Mouse (Mus musculus): ENCODE measurements around the gene Lrrtm3. TPM values are rescaled to one million over a fixed set of nuclear protein-coding genes. Genes with fewer than 3 reads are reported as not detected.

The Lrrtm3 gene
- total and polyA plus RNA-seq, 3 experiments = not detected

GRCm38 (mm10) chr10:64096532-64096931, 6.5 kb upstream of the Lrrtm3 start:
- H3K4me2 ChIP-seq (ENCODE audit: insufficient read depth, low read depth, poor library complexity, severe bottlenecking) = no peak overlapping the region
- peaks cover 41% of the 10 kb centered on the region for H3K9me3 ChIP-seq (replicated peaks; ENCODE audit: low read length)
- no peak overlapping the region for H3K4me3 ChIP-seq (replicated peaks in 1 of 3; ENCODE audit: low read depth in 2 of 3, low read length in 2 of 3, poor library complexity in 1 of 3)
- no peaks in the 10 kb centered on the region for H3K36me3 ChIP-seq (replicated peaks in 1 of 2; ENCODE audit: control insufficient read depth in 1 of 2, insufficient read depth in 1 of 2, low read length in 1 of 2)
- no peak for DNase-seq (ENCODE audit: extremely low read depth)
- no peak overlapping the region for H3K27ac ChIP-seq (ENCODE audit: insufficient read depth, low read depth)
- H3K9ac ChIP-seq (ENCODE audit: insufficient read depth, low read depth) = no peak overlapping the region
- no peaks in the 10 kb centered on the region for H3K4me1 ChIP-seq (ENCODE audit: control insufficient read depth in 1 of 2, insufficient read depth in 2 of 2)
- in situ Hi-C loops (cut with MboI; ENCODE audit: low pct_ligation_motif_present, low pct_unique_long_range_greater_than_20kb, low sequenced_read_pairs) (no loop called here), dilution Hi-C loops (cut with MboI; ENCODE audit: extremely low pct_ligation_motif_present, extremely low pct_unique_long_range_greater_than_20kb, low sequenced_read_pairs) (no loop called here)
- TF ChIP-seq JUND (conservative IDR thresholded peaks at IDR 0.05; ENCODE audit: low read depth, low read length) = no peak
- no peaks in the 10 kb centered on the region for H3K79me2 ChIP-seq (replicated peaks; ENCODE audit: control insufficient read depth, extremely low read depth, insufficient read depth, poor library complexity, severe bottlenecking)
- no peaks in the 10 kb centered on the region for H3K27me3 ChIP-seq (replicated peaks)

GRCm38 (mm10) chr10:64088774-64089460, 1.2 kb downstream of the Lrrtm3 start:
- in situ Hi-C loops (cut with MboI; ENCODE audit: low pct_ligation_motif_present, low pct_unique_long_range_greater_than_20kb, low sequenced_read_pairs) = no loop called here
- H3K9me3 ChIP-seq (replicated peaks; ENCODE audit: low read length) = peaks cover 59% of the 10 kb centered on the region
- TF ChIP-seq ZC3H11A (IDR thresholded peaks at IDR 0.05; ENCODE audit: low read depth, low read length) (no peak), E2F4 (IDR thresholded peaks at IDR 0.05; ENCODE audit: insufficient replicate concordance, low read depth, low read length) (no peak), HCFC1 (IDR thresholded peaks at IDR 0.05; ENCODE audit: low read depth, low read length) (no peak), MXI1 (IDR thresholded peaks at IDR 0.05; ENCODE audit: low read depth, low read length) (no peak), MAX (IDR thresholded peaks at IDR 0.05; ENCODE audit: low read length) (no peak), POLR2AphosphoS2 (IDR thresholded peaks at IDR 0.05; ENCODE audit: low read depth, low read length) (no peak), JUND (conservative IDR thresholded peaks at IDR 0.05; ENCODE audit: low read depth, low read length) (no peak), CTCF (conservative IDR thresholded peaks at IDR 0.05 in 1 of 2, IDR thresholded peaks at IDR 0.05 in 1 of 2; ENCODE audit: low read depth in 2 of 2, low read length in 2 of 2) (no peak), UBTF (IDR thresholded peaks at IDR 0.05; ENCODE audit: low read depth, low read length) (no peak), GABPA (IDR thresholded peaks at IDR 0.05; ENCODE audit: insufficient replicate concordance, low read depth, low read length) (no peak), EP300 (IDR thresholded peaks at IDR 0.05; ENCODE audit: low read length) (no peak), MYC (IDR thresholded peaks at IDR 0.05; ENCODE audit: low read depth, low read length) (no peak), ELF1 (IDR thresholded peaks at IDR 0.05; ENCODE audit: low read depth, low read length) (no peak)
- no peaks in the 10 kb centered on the region for H3K4me1 ChIP-seq (ENCODE audit: control insufficient read depth in 1 of 2, insufficient read depth in 2 of 2)
- H3K4me3 ChIP-seq (replicated peaks in 1 of 3; ENCODE audit: low read depth in 2 of 3, low read length in 2 of 3, poor library complexity in 1 of 3) = no peak overlapping the region
- H3K9ac ChIP-seq (ENCODE audit: insufficient read depth, low read depth) = no peak overlapping the region
- H3K4me2 ChIP-seq (ENCODE audit: insufficient read depth, low read depth, poor library complexity, severe bottlenecking) = no peak overlapping the region
- dilution Hi-C loops (cut with MboI; ENCODE audit: extremely low pct_ligation_motif_present, extremely low pct_unique_long_range_greater_than_20kb, low sequenced_read_pairs) = no loop called here
- H3K79me2 ChIP-seq (replicated peaks; ENCODE audit: control insufficient read depth, extremely low read depth, insufficient read depth, poor library complexity, severe bottlenecking) = no peaks in the 10 kb centered on the region
- no peak for DNase-seq (ENCODE audit: extremely low read depth)
- no peaks in the 10 kb centered on the region for H3K27me3 ChIP-seq (replicated peaks)
- H3K27ac ChIP-seq (ENCODE audit: insufficient read depth, low read depth) = no peak overlapping the region
- no peaks in the 10 kb centered on the region for H3K36me3 ChIP-seq (replicated peaks in 1 of 2; ENCODE audit: control insufficient read depth in 1 of 2, insufficient read depth in 1 of 2, low read length in 1 of 2)
